Mouse (Mus musculus) right cerebral cortex, postnatal 25 days (tissue): Measurements from ENCODE around the gene 4930432M17Rik.

Experiments used
- DNase-seq: peaks from one replicate; pipeline ENCODE4 v3.0.0; 2022

Gene 4930432M17Rik

GRCm38 (mm10) chr3:121678935-121679334 is 8.4 kb downstream of the 4930432M17Rik start:
- DNase-seq: no peak

DNA sequence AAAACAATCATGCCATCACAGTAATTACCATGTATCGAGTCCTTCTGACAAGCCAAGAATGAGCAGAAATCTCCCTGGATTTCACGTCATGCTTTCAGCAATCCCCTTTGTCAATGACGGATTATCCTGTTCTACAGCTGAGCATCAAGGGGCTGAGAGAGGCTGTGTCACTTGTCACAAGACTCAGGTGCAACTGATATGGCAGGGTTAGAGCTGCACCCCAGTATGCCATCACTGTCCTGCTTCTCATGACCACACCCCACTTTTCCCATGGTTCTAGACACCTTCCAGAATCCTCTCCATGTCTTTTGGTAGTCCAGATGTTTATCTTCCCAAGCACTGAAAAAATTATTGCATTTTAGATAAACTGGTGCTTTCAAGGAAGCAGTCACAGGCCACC is 8.9 kb downstream of the 4930432M17Rik start:
- DNase-seq: no peak

DNA sequence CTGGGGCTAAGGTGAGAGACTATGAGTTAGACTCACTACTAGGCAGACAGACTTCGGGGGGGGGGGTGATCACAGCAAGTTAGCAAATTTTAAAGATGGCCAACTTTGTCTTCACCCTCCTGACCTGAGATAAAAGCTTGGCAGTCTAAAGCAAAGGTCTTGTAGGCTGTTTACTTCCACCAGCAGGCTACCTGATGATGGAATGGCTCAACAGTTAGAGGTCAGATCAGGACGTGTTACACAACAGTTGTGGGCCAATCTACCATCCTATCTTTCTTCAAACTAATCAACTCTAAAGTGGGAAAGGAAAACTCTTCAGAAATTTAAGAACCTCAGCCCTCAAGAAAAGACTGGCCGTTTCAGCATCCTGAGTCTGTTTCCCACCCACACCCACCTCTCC is 9.6 kb downstream of the 4930432M17Rik start:
- no peak for DNase-seq

DNA sequence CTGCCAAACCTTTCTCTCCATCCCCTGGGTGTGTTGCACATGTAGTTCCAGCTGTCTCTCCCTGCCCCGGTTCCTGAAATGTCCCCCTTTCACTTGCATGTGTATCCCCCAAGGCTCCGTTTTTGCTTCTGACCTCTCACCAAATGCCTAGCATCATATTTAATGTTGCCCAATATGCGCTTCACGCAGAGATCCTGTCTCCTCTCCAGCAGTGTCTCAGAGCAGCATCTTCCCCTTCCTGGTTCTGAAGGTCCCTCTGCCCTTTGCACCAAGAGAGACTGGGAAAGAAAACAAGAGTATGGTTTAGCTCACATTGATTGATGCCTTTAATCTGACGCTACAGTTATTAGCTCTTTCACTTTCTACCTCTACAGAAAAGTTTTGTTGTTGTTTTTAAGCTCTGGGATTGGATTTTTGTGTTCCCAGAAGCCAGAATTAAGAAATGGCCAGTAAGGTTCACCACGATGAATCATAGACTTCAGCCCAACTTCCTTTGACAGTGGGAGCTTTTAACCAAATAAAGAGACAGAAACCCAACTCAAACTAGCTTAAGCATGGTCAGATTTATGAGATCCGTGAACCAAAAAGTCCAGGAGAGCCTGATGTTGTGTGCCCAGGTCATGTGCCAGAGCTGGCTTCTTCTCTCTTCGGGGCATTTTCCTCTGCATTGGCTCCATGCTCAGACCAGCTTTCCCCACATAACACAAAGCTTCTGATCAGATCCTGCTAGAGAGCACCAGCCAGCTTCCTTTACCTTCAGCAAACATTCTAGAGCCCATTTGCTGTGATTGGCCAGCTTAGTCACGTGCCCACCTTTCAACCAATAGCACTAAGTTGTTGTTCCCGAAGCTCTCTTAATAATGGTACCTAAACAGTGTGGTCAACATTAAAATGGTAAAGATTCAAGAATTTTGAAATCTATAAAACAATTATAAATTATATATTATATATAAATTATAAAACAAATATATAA is 12.2 kb downstream of the 4930432M17Rik start:
- DNase-seq: no peak

GRCm38 (mm10) chr3:121684552-121684951 is 14.0 kb downstream of the 4930432M17Rik start:
- DNase-seq: no peak

DNA sequence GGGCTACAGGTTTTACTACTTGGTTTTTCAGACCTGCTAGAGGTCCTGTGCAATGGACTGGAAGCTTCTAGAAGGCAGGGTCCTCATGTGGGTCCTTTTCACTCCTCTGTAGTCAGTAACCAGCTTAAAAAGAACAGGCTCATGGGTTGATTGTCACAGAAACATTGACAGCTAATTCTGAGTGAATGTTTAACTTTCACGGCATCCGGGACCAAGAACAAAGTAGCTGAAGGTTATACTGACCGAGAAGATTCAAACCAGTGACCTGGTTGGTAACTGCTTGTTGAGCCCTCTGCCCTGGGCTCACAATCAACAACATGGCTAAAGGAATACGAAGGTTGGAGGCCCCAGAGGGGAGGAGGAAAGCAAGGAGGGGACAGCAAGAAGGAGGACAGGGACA is 14.4 kb downstream of the 4930432M17Rik start:
- DNase-seq: no peak

DNA sequence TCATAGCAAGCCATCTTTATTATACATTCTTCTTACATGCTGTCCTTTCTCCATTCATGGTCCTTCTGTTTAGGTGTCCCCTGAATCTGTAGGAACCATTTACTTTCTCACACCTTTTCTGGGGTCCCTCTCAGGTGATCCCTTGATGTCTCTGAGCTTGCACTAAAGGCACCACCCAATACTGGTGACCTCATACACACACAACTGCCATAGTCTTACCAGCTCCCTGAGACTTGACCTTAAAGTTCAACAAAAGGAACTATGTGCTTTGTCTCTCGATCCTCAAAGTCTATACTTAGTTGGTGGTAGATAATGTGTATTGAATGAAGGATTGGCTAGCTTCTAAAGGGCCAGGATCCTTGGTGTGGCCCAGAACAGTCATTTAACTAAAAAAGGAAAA is 15.4 kb downstream of the 4930432M17Rik start:
- DNase-seq: no peak

DNA sequence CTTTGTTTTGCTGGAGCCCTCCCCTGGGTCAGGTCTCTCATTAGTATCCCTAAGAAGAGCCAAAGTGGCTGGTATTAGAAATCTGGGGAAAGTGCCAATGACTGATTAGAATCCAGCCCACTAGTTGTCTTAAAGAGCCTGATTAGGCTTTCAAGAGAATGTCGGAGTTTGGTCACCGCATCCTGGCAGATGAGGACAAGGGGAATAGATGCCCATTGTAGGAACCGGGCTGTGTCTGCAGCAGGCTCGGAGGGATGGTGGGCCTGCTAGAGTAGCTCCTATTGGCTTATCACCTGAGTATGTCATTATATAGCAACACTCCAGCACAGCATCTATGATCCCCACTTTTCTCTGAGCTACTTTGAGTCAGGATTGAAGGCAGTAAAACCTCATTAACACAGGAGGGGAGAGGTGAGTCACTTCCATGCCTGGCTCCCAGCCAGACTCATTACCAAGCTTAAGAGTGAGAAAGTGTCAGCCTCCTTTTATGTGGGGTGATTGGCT is 15.9 kb downstream of the 4930432M17Rik start:
- DNase-seq: no peak

- no peak for DNase-seq
Measured at GRCm38 (mm10) chr3:121687741-121688140, 17.2 kb downstream of the 4930432M17Rik start.

GRCm38 (mm10) chr3:121689029-121689428 is 18.5 kb downstream of the 4930432M17Rik start:
- DNase-seq: no peak

DNA sequence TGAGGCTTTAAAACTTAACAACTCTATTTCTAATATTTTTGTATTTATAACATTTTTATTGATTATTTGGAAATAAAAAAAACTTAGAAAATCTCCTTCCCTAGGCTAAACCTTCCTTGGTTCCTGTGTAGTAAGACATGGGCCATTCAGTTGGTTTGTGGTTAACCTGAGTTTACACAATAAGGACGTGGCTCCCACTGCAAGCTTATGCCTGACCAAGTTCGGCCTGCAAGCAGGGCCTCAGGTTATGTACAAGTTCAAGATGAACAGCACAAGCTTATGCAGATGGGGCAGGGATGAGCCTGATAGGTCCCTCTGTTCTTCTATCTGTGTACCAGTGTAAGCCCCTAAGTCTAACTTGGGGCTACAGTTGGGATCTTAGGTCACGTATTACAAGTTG is 19.1 kb downstream of the 4930432M17Rik start:
- DNase-seq: no peak

DNA sequence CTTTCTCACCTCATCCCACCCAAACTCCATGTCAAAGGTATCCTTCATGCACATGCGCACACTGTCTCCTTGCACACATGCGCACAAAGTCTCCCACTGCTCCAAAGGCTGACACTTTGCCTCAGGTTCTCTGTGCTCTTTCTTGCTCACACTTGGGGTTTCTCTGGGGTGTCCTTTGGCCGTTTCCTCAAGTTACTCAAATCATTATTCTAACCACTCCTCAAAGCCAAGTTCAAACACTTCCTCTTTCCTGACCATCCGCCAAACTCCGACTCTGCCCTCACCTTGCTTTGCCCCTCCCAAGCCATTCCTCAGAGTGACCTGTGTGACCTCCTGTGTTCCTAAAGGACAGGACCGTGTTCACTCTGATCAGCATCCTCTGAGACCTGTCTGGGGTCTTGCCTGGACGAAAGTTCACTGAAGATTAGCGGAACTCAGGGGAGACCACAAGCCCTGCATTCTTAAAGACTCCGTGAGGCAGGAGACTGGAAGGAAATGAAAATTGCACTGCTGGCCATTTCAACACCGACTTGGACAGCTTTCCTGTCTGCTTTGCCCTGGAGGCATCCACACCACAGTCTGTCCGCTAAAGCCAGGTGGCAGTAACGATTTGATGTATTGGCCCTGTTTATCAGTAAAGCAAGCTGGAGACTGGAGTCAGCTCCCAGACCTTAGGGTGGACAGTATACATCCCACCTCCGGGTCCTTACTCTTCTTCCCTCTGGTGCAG is 22.6 kb downstream of the 4930432M17Rik start:
- no peak for DNase-seq

- DNase-seq: no peak
Measured at GRCm38 (mm10) chr3:121693746-121694145, 23.2 kb downstream of the 4930432M17Rik start.

- no peak for DNase-seq
Measured at GRCm38 (mm10) chr3:121697169-121697568, 26.6 kb downstream of the 4930432M17Rik start.

- DNase-seq: no peak
Measured at GRCm38 (mm10) chr3:121699401-121699800, 28.8 kb downstream of the 4930432M17Rik start.

- no peak for DNase-seq
Measured at GRCm38 (mm10) chr3:121699849-121700248, 29.3 kb downstream of the 4930432M17Rik start.

GRCm38 (mm10) chr3:121700364-121700952 is 29.9 kb downstream of the 4930432M17Rik start:
- peak; percentile 41 for DNase-seq

DNA sequence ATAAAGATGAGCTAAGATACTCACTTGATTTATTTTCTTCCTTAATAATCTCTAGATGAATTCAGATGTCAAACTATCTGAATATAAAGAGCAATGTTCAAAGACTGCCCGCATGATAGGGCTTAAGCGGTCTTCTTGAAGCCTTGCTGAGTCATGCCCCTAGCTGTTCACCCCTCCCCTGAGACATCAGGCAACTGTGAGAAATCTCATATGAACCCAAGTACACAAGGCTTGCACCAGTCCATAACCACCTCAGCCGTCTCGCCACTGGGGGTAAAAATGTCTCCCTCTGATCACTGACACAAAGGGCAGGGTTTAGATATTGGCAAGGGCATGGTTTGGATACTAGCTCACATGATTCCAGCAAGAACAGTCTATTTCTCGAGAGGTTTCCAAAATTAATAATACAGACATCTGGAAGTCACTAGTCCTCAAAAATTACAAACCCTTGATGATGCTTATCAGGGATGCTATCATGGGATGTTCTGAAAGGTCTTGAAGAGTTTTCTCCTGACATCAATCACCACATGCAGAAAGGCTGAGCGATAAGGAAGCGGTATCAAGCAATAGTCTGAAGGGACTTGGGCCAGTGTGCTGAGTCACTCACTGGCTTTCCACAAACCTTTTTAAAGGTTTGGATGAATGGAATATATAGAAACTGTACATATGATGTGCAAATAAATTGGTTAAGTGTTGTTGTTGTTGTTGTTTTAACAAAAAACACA is 32.8 kb downstream of the 4930432M17Rik start:
- DNase-seq: no peak

- no peak for DNase-seq
Measured at GRCm38 (mm10) chr3:121703880-121704243, 33.3 kb downstream of the 4930432M17Rik start.

DNA sequence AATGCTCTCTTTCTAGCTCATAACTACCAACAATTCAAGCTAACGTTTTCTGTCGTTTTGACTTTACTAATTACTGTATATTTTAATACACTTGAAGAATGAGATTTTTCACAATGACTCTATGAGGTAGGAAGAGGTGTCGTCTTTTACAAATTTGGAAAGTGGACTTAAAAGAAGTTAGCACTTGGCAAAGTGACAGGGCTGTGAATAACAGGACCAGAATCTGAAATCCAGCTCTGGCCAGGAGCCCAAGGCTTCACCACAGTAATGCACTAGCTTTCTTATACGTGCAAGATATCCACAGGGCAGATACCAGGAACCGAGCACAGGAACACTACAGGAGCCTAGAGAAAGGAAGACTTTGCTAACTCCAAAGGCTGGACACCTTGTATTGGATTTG is 35.5 kb downstream of the 4930432M17Rik start:
- no peak for DNase-seq

DNA sequence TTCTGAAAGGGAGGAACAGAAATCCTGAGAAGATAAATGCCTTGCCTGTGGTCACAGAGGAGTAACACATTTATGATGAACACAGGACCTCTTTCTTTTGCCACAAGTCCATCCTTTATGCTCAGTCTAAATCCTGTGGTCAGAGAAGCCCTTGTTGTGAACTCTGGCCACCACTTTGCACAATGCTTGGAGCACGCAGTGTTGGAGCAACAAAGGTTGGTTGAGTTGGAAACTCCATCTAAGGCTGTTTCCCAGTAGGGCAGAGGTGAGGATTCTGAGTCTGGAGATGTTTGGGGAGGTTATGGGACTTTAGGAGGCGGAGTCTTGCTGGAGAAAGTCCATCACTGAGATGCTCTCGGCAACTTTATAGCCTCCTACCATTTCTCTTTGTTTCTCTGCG is 36.5 kb downstream of the 4930432M17Rik start:
- no peak for DNase-seq

DNA sequence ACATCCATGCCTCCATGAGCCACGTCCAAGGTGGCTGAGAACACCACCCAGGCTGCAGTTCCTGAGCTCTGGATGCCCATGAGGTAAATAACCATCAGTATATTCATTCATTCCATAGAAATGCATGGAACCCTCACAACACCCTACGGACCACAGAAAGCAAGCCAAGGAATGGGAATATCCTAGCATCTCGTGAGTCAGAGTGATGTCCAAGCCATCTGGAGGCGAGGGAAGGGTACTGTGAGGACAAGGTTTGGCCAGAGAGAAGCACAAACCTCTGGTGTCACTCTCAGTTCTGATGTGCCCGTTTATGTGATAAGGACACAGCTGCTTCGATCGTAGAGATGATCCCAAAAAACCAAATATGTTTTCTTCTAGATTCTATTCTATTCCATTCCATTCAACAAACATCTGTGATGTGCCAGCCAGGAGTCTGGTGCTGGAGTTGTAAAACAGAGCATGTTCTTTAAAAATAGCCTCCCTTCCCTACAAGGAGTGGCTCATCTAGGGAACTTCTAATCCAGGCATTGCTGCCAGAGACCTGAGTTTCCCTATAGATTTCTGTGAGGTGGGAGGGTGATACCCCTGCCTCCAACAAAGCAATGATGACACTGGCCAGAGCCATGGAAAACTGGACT is 40.5 kb downstream of the 4930432M17Rik start:
- DNase-seq: no peak
